Mouse (Mus musculus): Measurements from ENCODE around the gene Jag1. TPM values are rescaled to one million over a fixed set of nuclear protein-coding genes. Genes with fewer than 3 reads are reported as not detected.

The Jag1 gene
- polyA plus RNA-seq, 1 experiment from 2014 or later, result 4.6 TPM

- Histone ChIP-seq H3K9ac (ENCODE audit: low read depth, low read length) (no peak overlapping the region), H3K4me3 (ENCODE audit: low read depth, low read length) (no peak overlapping the region), H3K27ac (ENCODE audit: low read depth, low read length) (no peak overlapping the region), H3K27me3 (replicated peaks; ENCODE audit: control insufficient read depth, insufficient read depth, low read length) (no peaks in the 10 kb centered on the region), H3K36me3 (ENCODE audit: control insufficient read depth, insufficient read depth, low read length) (no peaks in the 10 kb centered on the region), H3K9me3 (ENCODE audit: control insufficient read depth, low read length) (no peaks in the 10 kb centered on the region), H3K4me2 (no peak overlapping the region), H3K4me1 (replicated peaks; ENCODE audit: control insufficient read depth, insufficient read depth, low read length) (no peaks in the 10 kb centered on the region)
- DNase-seq (ENCODE audit: low spot score) (no peak), ATAC-seq (replicated peaks; ENCODE audit: low FRiP score) (no peak)
- 88% methylated on average over 2 of the region's 2 CpGs for WGBS
These were observed 67.1 kb downstream of the Jag1 start for GRCm38 (mm10) chr2:137049367-137049766.

- Histone ChIP-seq H3K27ac (ENCODE audit: low read depth, low read length) (no peak overlapping the region), H3K9me3 (ENCODE audit: control insufficient read depth, low read length) (no peaks in the 10 kb centered on the region), H3K36me3 (ENCODE audit: control insufficient read depth, insufficient read depth, low read length) (no peaks in the 10 kb centered on the region), H3K4me2 (no peak overlapping the region), H3K27me3 (replicated peaks; ENCODE audit: control insufficient read depth, insufficient read depth, low read length) (no peaks in the 10 kb centered on the region), H3K4me3 (ENCODE audit: low read depth, low read length) (no peak overlapping the region), H3K4me1 (replicated peaks; ENCODE audit: control insufficient read depth, insufficient read depth, low read length) (no peaks in the 10 kb centered on the region), H3K9ac (ENCODE audit: low read depth, low read length) (no peak overlapping the region)
- ATAC-seq (replicated peaks; ENCODE audit: low FRiP score) (no peak), DNase-seq (ENCODE audit: low spot score) (no peak)
- 89% methylated on average over 2 of the region's 2 CpGs for WGBS
These were observed 72.3 kb downstream of the Jag1 start for GRCm38 (mm10) chr2:137044122-137044521.

Other genes starting within 250 kb of the Jag1 start
- 16.8 and 24.9 TPM in 2 replicates for gene AL731706.2, start 231.0 kb downstream of the Jag1 start, polyA plus RNA-seq (2014; fragmentation: Nextera tagmentation; extraction: Ambion mirVana)
- 4.2 and 5.0 TPM in 2 replicates for gene Slx4ip, start 225.4 kb downstream of the Jag1 start, polyA plus RNA-seq (2014; fragmentation: Nextera tagmentation; extraction: Ambion mirVana)
- gene AL731706.1, start 225.3 kb downstream of the Jag1 start, polyA plus RNA-seq (2014; fragmentation: Nextera tagmentation; extraction: Ambion mirVana), result 24.0 and 24.2 TPM in 2 replicates
- 13.0 and 14.9 TPM in 2 replicates for gene Mkks, start 225.3 kb downstream of the Jag1 start, polyA plus RNA-seq (2014; fragmentation: Nextera tagmentation; extraction: Ambion mirVana)

Measured in liver, embryonic 11.5 days (tissue).